Mouse (Mus musculus) megakaryocyte progenitor cell, adult 5-6 weeks (primary cell): ENCODE data around the gene Ccdc136. TPM values are rescaled to one million over a fixed set of nuclear protein-coding genes. Genes with fewer than 3 reads are reported as not detected.

Experiments used
- ATAC-seq: replicated peaks from 2 replicates; pipeline ENCODE4 v1.8.0; 2016; ENCODE audit warnings: mild to moderate bottlenecking, moderate TSS enrichment, inconsistent platforms; ENCODE audit not compliant: poor library complexity
- total RNA-seq, 2 experiments: library from RNA; stranded (forward) in 1 of 2; stranded (reverse) in 1 of 2; fragments of 157-497, 149-512 nt in 1 of 2; fragments of 200-1000 nt in 1 of 2; gene quantifications; 2 replicates each; pipeline versions ENCODE4 v1.2.3 to v1.2.4; 2015 to 2017

Gene Ccdc136
- total RNA-seq, 2 experiments from 2014 or later = not detected

GRCm38 (mm10) chr6:29391802-29392201 is 4.3 kb upstream of the Ccdc136 start:
- ATAC-seq = no peak

GRCm38 (mm10) chr6:29394286-29394685 is 1.8 kb upstream of the Ccdc136 start:
- ATAC-seq = no peak

- no peak for ATAC-seq
These were observed 818 bp downstream of the Ccdc136 start for GRCm38 (mm10) chr6:29396714-29397540.

- no peak for ATAC-seq
These were observed 1.5 kb downstream of the Ccdc136 start for GRCm38 (mm10) chr6:29397575-29397974.

GRCm38 (mm10) chr6:29399851-29400250 is 3.7 kb downstream of the Ccdc136 start:
- no peak for ATAC-seq

GRCm38 (mm10) chr6:29402693-29403342 is 6.7 kb downstream of the Ccdc136 start:
- peak; percentile 54; the same call in 1 of the 2 replicates for ATAC-seq

GRCm38 (mm10) chr6:29406412-29406811 is 10.3 kb downstream of the Ccdc136 start:
- ATAC-seq = no peak

- ATAC-seq = no peak
These were observed 19.3 kb downstream of the Ccdc136 start for GRCm38 (mm10) chr6:29415446-29415845.

- peak; percentile 46 for ATAC-seq
These were observed 24.5 kb downstream of the Ccdc136 start for GRCm38 (mm10) chr6:29420596-29420995.

GRCm38 (mm10) chr6:29425118-29425517 is 29.0 kb downstream of the Ccdc136 start:
- no peak for ATAC-seq

GRCm38 (mm10) chr6:29426331-29426730 is 30.2 kb downstream of the Ccdc136 start:
- no peak for ATAC-seq

- ATAC-seq = no peak
These were observed 32.1 kb downstream of the Ccdc136 start for GRCm38 (mm10) chr6:29428171-29428570.

GRCm38 (mm10) chr6:29430681-29431420 is 34.7 kb downstream of the Ccdc136 start:
- ATAC-seq = no peak

- ATAC-seq = no peak
These were observed 35.4 kb downstream of the Ccdc136 start for GRCm38 (mm10) chr6:29431473-29431872.

GRCm38 (mm10) chr6:29432156-29432555 is 36.0 kb downstream of the Ccdc136 start:
- no peak for ATAC-seq

- no peak for ATAC-seq
These were observed 36.5 kb downstream of the Ccdc136 start for GRCm38 (mm10) chr6:29432676-29433037.

- 0 out of 2 replicates have a peak, but pooled peaks have one; percentile 32 for ATAC-seq
These were observed 37.1 kb downstream of the Ccdc136 start, which contains the start of gene Flnc for GRCm38 (mm10) chr6:29433038-29433803. Flnc (plus strand) TSS chr6:29433256.

GRCm38 (mm10) chr6:29433804-29434795 is 38.0 kb downstream of the Ccdc136 start:
- no peak for ATAC-seq

- ATAC-seq = no peak
These were observed 39.0 kb downstream of the Ccdc136 start for GRCm38 (mm10) chr6:29434911-29435691.
